Mouse (Mus musculus) cerebellum, adult 2 months (tissue): ENCODE measurements around the gene Dzip1.

Experiments used
- CTCF ChIP-seq: fragments of 200-500 bp; IDR thresholded peaks from 2 replicates; pipeline ENCODE4 v1.5.1; 2011; ENCODE audit warnings: low read depth, mild to moderate bottlenecking, control low read depth, low read length, moderate library complexity, borderline replicate concordance; ENCODE audit not compliant: insufficient read depth
- POLR2A ChIP-seq: fragments of 200-500 bp; IDR thresholded peaks from 2 replicates; pipeline ENCODE4 v1.6.1; 2011; ENCODE audit warnings: low read length, control low read depth, borderline replicate concordance; ENCODE audit not compliant: insufficient read depth

DNA sequence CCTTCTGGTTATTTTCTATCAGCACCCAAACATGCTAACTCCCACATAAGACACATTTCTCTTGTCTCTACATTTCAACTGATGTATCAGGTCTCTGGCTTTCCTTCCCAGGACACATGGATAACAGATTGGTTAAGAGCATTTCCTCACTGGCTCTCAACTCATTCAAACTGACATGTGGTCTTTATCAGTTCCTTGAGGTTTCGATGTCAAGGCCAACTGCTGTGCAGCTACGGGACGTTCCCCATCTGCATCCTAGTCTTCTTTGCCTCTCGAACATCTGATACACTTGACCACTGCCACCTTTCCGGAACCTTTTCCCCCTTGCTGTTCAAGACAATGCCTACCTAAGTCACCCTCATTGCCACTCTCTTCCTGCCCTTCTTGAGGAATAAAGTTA, 11.6 kb downstream of the Dzip1 start:
- TF ChIP-seq CTCF, result no peak
- no peak for TF ChIP-seq POLR2A
